Mouse (Mus musculus): ENCODE measurements around the gene Sh3gl1. TPM values are rescaled to one million over a fixed set of nuclear protein-coding genes. Genes with fewer than 3 reads are reported as not detected.

Sh3gl1 gene
- 0.42 TPM for polyA plus RNA-seq (2014; fragmentation: Illumina TruSeq; extraction: RNeasy Lipid Tissue Mini Kit (QIAGEN cat#74804); ENCODE audit: low read depth, low replicate concordance)

DNA sequence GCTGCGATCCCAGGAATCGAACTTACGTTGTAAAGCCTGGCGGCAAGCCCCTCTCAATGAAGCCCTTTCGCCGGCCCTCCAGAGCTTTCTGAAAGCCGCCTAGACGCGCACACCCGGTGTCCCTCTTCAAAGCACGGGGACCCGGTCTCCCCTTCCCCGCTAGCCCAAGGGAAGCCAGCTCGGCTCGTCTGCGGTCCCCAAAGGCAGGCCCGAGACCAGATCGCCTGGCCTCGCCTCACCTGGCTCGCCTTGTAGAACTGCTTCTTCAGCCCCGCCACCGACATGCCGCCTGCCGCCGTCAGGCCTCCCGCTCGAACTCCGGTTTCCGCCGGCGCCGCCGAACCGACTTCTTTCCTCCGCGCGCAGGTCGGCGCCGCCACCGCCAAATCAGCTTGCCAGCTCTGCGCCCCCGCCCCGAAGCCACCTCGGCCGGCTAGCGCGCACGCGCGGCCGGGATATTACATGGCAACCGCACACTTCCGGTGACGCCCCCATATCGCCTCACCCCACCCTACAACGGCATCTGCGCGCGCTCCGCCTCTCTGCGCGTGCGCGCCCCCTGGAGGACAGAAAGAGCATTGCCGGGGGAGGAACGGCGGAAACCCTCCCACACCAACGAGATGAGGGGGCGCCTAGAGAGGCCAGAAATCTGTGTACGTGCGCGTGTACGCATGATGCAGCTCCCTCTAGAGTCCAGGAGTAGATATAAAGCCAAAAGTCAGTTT is at the start of gene Sh3gl1:
Sh3gl1 (minus strand) TSS at position 460 of the 725 bp plus-strand sequence.

DNA sequence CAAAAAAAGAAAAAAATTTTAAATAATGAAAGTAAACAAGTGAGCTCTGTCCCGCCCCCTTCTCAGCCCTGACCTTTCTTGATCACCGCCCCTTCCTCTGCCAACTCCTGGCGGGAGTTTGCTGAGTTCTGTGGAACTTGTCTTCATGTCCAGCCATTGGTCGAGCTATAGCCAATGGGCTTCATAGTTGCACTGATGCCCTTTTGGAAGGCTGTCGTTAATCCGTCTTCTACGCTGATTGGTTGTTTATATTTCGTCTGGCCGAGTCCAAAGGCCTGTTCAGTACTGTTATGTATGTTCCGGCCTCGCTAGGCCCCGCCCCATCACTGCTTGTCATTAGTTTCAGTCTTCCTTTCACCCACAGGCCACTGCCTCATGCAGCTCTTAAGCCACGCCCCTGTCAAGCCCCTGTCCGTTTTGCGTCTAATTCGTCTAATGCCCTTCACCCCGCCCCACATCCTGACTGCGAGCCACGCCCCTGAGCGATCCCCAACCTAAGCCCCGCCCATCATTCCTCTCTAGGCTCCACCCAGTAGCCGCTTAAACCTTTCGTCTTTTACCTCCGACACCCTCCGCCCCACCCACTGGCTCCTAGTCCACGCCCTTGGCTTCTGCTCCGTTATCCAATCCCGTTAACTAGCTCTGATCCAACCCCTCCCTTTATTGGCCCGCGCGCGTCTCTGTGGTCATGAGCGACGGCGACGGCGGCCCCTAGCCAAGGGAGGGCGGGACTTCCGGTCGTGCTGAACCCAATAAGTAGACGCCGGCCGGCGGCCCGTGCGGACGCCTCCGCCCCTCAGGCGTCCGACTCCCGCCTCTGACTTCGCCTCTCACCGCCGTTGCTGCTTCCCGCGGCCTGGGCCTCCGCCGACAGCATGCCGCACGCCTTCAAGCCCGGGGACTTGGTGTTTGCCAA is 42.7 kb upstream of the Sh3gl1 start, which contains the start of gene Hdgfl2:
Hdgfl2 (plus strand) TSS at position 755 of the 916 bp plus-strand sequence.

DNA sequence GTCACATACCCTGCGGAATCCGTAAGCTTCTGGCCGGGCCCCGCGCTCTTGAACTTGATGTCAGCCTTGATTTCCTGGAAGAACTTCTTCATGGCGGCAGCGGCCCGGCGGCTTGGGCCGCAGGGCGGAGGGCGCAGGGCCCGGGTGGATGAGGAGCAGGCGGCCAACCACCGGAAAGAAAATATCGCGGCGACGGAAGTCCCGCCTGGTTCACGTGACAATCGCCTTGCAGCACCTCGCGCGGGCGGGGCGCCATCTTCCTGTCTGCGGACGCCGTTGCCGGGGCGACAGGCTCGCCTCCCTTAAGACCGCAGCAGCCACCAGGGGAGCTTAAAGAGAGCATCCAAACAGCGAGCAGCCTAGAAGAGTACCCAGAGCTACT is 38.4 kb upstream of the Sh3gl1 start, which contains the start of gene Ubxn6:
Ubxn6 (minus strand) TSS at position 202 of the 382 bp plus-strand sequence.

DNA sequence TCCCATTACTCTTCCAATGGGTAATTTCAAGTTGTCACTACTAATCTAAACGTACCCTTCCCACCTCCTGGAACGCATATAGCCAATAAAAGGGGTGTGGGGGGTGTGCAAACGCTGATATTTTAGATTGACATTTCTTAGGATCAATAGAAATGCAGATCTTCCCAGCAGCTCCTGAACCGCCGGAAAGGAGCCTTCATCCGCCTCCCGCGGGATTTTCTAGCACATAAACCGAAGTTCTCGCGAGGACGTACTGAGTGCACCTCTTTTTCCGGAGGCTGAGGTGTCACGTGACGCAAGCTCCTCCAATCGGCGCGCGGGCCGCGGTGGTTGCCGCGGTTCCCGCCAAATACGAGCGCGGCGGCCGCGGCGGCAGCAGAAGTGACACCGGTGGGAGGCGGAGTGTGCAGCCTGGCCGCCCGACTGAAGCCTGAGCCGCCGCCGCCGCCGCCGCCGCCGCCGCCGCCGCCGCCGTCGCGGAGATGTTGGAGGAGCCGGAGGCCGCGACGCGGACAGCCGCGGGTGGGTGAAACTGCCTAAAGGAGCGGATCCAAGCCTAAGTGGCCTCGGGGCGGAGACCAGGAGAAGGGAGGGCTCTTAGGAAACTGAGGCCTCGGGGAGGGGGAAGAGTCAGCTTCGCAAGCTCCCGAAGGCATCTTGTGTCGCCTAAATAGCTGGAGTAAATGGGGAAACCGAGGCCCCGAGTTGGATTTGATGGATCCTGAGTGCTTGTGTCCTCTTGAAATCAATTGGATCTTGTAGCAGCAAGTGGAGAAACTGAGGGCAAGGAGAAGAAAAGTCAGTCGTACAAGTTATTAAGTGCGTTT is 3.8 kb upstream of the Sh3gl1 start, which contains the start of gene Chaf1a:
Chaf1a (plus strand) TSS at position 410 of the 827 bp plus-strand sequence.

DNA sequence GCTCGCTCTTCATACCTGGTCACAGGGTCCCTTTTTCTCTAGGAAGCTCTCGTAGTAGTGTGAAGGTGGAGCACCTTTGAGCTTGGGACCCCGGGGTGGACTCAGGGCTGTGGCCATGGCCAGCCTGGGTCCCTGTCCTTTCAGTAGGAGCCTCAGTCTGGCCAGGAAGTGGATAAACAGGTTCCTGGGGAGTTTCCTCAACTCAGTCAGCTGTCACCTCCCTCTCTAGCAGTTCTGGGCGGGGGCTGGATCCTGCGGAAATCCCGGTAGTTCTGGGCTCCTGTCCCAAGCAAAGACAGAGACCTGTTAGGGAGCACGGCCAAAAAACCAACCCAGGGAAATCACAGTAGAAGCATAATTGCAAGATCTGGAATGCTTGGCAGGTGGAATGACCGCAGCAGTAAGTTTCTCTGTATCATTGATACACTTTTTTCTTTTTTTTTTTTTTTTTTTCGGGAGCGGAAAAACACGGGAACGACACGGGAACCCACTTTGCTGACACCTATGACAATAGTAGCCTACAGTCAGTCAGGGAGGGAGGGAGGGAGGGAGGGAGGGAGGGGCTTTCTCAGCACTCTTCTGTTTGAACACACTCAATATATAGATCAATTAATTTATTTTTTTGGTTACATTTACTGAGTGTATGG is 30.9 kb downstream of the Sh3gl1 start, which contains the start of the genes Stap2 and Mpnd:
Stap2 (minus strand) TSS at position 170 of the 647 bp plus-strand sequence.
Mpnd (plus strand) TSS at position 297 of the 647 bp plus-strand sequence.

DNA sequence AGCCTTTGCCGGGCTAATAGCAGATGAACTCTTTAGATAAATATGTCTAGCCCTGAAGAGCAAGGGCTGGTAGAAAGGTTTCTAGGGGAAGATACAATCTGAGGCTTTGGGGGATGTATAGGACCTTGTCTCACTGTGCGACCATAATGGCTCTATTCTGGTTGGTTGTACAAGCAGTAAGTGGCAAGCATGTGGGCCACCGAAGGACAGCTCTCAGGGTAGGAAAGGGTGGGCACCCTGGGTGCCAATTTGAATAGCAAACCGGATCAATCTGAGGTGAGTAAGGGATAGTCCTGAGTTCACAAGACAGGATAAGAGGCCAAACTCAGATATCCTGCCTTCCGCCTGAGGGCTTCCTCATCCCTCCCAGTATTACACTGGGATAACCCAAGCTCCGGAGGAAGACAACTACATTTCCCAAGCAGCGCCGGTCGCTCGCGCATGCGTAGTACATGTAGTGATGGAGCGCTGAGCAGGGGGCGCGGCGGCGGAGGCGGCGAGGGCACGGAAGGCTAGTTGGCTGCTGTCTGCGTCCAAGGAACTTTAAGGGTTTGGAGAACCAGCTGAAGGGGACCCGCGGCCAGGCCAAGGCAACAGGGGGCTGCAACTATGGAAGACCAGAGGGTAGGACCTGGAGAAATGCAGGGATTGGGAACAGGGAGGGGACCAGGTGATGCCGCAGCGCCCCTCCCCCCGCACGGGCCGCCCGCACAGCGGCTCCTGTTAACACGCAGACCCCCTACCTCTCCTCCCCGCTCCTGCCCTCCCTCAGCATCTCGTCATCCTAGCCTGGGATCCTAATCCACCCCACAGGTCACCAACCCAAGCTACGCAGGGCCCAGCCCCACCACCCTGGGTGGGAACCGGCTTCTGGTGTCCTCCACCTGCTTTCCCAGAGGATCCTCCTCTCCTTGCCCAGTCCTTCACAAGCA is 50.1 kb downstream of the Sh3gl1 start, which contains the start of gene Fsd1:
Fsd1 (plus strand) TSS at position 480 of the 932 bp plus-strand sequence.

DNA sequence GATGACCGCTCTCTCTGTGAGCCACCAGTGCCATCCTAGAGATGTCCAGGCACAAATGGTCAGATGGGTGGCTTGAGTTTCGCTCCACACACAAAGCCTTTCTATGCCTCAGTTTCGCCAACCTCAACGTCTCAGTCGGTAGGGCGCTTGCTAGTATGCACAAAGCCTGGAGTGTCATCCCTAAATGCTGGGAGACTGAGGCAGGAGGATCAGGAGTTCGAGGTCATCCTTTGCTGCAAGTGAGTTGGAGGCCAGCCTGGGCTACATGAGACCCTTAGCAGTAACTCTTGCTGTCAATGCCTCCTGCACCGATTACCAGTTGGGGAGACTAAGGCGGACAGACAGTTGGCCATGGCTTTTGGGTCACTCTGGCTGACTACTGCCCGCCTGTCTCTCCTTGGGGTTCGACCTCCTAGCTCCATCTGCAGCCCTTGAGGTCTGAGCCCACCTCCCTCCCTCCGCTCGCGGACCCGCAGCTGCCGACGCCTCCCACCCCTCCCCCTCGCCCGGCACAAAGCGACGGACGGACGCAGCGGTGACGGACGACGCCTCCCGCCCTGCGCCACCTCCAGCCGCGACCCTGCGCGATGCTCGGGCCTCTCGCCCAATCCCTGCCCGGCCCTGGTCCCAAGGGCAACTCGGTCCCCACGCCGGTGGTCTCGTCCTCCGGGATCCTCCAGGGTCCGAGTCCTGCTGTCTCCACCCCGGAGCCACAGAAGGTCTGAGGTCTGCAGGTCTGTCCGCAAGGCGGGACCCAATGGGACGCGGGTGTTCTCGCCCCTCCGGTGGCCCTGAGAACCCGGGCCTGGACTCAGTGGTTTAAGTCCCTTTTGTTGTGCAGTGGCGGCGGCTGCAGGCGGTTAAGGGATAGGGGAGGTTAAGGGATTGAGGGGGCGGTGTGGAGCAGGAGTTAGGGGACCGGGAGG is 66.2 kb downstream of the Sh3gl1 start, which contains the start of gene Shd:
Shd (plus strand) TSS at position 502 of the 926 bp plus-strand sequence.

Other genes starting within 250 kb of the Sh3gl1 start
- gene Zfp119a, start 157.7 kb downstream of the Sh3gl1 start, polyA plus RNA-seq (2014; fragmentation: Illumina TruSeq; extraction: RNeasy Lipid Tissue Mini Kit (QIAGEN cat#74804); ENCODE audit: low read depth, low replicate concordance): 15.8 TPM
- 23.9 TPM for gene Zfp959, start 144.5 kb downstream of the Sh3gl1 start, polyA plus RNA-seq (2014; fragmentation: Illumina TruSeq; extraction: RNeasy Lipid Tissue Mini Kit (QIAGEN cat#74804); ENCODE audit: low read depth, low replicate concordance)
- gene Zfp119b, start 87.1 kb downstream of the Sh3gl1 start, polyA plus RNA-seq (2014; fragmentation: Illumina TruSeq; extraction: RNeasy Lipid Tissue Mini Kit (QIAGEN cat#74804); ENCODE audit: low read depth, low replicate concordance): 11.8 TPM
- gene Ebi3, start 84.0 kb downstream of the Sh3gl1 start, polyA plus RNA-seq (2014; fragmentation: Illumina TruSeq; extraction: RNeasy Lipid Tissue Mini Kit (QIAGEN cat#74804); ENCODE audit: low read depth, low replicate concordance): not detected
- gene Yju2, start 77.5 kb downstream of the Sh3gl1 start, polyA plus RNA-seq (2014; fragmentation: Illumina TruSeq; extraction: RNeasy Lipid Tissue Mini Kit (QIAGEN cat#74804); ENCODE audit: low read depth, low replicate concordance): 0.45 TPM
- gene Shd, start 66.2 kb downstream of the Sh3gl1 start, polyA plus RNA-seq (2014; fragmentation: Illumina TruSeq; extraction: RNeasy Lipid Tissue Mini Kit (QIAGEN cat#74804); ENCODE audit: low read depth, low replicate concordance): not detected
- gene Fsd1, start 50.1 kb downstream of the Sh3gl1 start, polyA plus RNA-seq (2014; fragmentation: Illumina TruSeq; extraction: RNeasy Lipid Tissue Mini Kit (QIAGEN cat#74804); ENCODE audit: low read depth, low replicate concordance): not detected
- gene Stap2, start 31.1 kb downstream of the Sh3gl1 start, polyA plus RNA-seq (2014; fragmentation: Illumina TruSeq; extraction: RNeasy Lipid Tissue Mini Kit (QIAGEN cat#74804); ENCODE audit: low read depth, low replicate concordance): 10.6 TPM
- gene Mpnd, start 30.9 kb downstream of the Sh3gl1 start, polyA plus RNA-seq (2014; fragmentation: Illumina TruSeq; extraction: RNeasy Lipid Tissue Mini Kit (QIAGEN cat#74804); ENCODE audit: low read depth, low replicate concordance): 1.8 TPM
- gene Chaf1a, start 3.8 kb upstream of the Sh3gl1 start, polyA plus RNA-seq (2014; fragmentation: Illumina TruSeq; extraction: RNeasy Lipid Tissue Mini Kit (QIAGEN cat#74804); ENCODE audit: low read depth, low replicate concordance): 0.13 TPM
- 15.0 TPM for gene Ubxn6, start 38.4 kb upstream of the Sh3gl1 start, polyA plus RNA-seq (2014; fragmentation: Illumina TruSeq; extraction: RNeasy Lipid Tissue Mini Kit (QIAGEN cat#74804); ENCODE audit: low read depth, low replicate concordance)
- 4.5 TPM for gene Hdgfl2, start 43.0 kb upstream of the Sh3gl1 start, polyA plus RNA-seq (2014; fragmentation: Illumina TruSeq; extraction: RNeasy Lipid Tissue Mini Kit (QIAGEN cat#74804); ENCODE audit: low read depth, low replicate concordance)
- gene Plin4, start 73.2 kb upstream of the Sh3gl1 start, polyA plus RNA-seq (2014; fragmentation: Illumina TruSeq; extraction: RNeasy Lipid Tissue Mini Kit (QIAGEN cat#74804); ENCODE audit: low read depth, low replicate concordance): 0.24 TPM
- gene Plin5, start 81.0 kb upstream of the Sh3gl1 start, polyA plus RNA-seq (2014; fragmentation: Illumina TruSeq; extraction: RNeasy Lipid Tissue Mini Kit (QIAGEN cat#74804); ENCODE audit: low read depth, low replicate concordance): 8.7 TPM
- 5.9 TPM for gene Lrg1, start 85.4 kb upstream of the Sh3gl1 start, polyA plus RNA-seq (2014; fragmentation: Illumina TruSeq; extraction: RNeasy Lipid Tissue Mini Kit (QIAGEN cat#74804); ENCODE audit: low read depth, low replicate concordance)
- gene Sema6b, start 103.7 kb upstream of the Sh3gl1 start, polyA plus RNA-seq (2014; fragmentation: Illumina TruSeq; extraction: RNeasy Lipid Tissue Mini Kit (QIAGEN cat#74804); ENCODE audit: low read depth, low replicate concordance): not detected
- gene Tnfaip8l1, start 125.8 kb upstream of the Sh3gl1 start, polyA plus RNA-seq (2014; fragmentation: Illumina TruSeq; extraction: RNeasy Lipid Tissue Mini Kit (QIAGEN cat#74804); ENCODE audit: low read depth, low replicate concordance): 7.9 TPM
- 15.3 TPM for gene Mydgf, start 147.3 kb upstream of the Sh3gl1 start, polyA plus RNA-seq (2014; fragmentation: Illumina TruSeq; extraction: RNeasy Lipid Tissue Mini Kit (QIAGEN cat#74804); ENCODE audit: low read depth, low replicate concordance)
- gene Dpp9, start 182.3 kb upstream of the Sh3gl1 start, polyA plus RNA-seq (2014; fragmentation: Illumina TruSeq; extraction: RNeasy Lipid Tissue Mini Kit (QIAGEN cat#74804); ENCODE audit: low read depth, low replicate concordance): 1.1 TPM
- 2.0 TPM for gene Fem1a, start 220.2 kb upstream of the Sh3gl1 start, polyA plus RNA-seq (2014; fragmentation: Illumina TruSeq; extraction: RNeasy Lipid Tissue Mini Kit (QIAGEN cat#74804); ENCODE audit: low read depth, low replicate concordance)
- 0.61 TPM for gene Ticam1, start 240.2 kb upstream of the Sh3gl1 start, polyA plus RNA-seq (2014; fragmentation: Illumina TruSeq; extraction: RNeasy Lipid Tissue Mini Kit (QIAGEN cat#74804); ENCODE audit: low read depth, low replicate concordance)